ENCODE assay signal across 25 mouse cellular contexts in genomic region chr1:87164164-87164795, GRCm38 (mm10). TPM values are rescaled to one million over a fixed set of nuclear protein-coding genes. Genes with fewer than 3 reads are reported as not detected.
A peak's percentile ranks its signal among the peaks of the same experiment; 100 is the strongest.
DNase-seq lines count a peak whose midpoint lies in the region; ATAC-seq lines count a peak whose summit lies in the region.
"Had no signal": no experiment of that assay in that cellular context is flagged by ENCODE, and none has a peak within 500 bp of the region (broad histone marks: within the 10 kb centered on the region; RNA-seq: fewer than 3 reads in every experiment).

No protein-coding gene starts in this region.

- no peak overlapping the region for H3K4me3 ChIP-seq in kidney, embryonic 14.5 days (ENCODE audit: low read length)
- H3K4me3 ChIP-seq in forebrain, embryonic 12.5 days (replicated peaks): no peak overlapping the region
- H3K4me3 ChIP-seq in hindbrain, embryonic 12.5 days: no peak overlapping the region
- no peak overlapping the region for H3K4me3 ChIP-seq in midbrain, embryonic 15.5 days
- H3K4me3 ChIP-seq: gastrocnemius, adult 2 months; limb, embryonic 15.5 days had no signal

- no peaks in the 10 kb centered on the region for H3K9me3 ChIP-seq in kidney, embryonic 14.5 days (ENCODE audit: control insufficient read depth, low read length)
- H3K9me3 ChIP-seq in forebrain, embryonic 12.5 days: no peaks in the 10 kb centered on the region
- no peaks in the 10 kb centered on the region for H3K9me3 ChIP-seq in hindbrain, embryonic 12.5 days (replicated peaks)
- H3K9me3 ChIP-seq in midbrain, embryonic 15.5 days: no peaks in the 10 kb centered on the region
- H3K9me3 ChIP-seq: limb, embryonic 15.5 days had no signal

- no peak overlapping the region for H3K4me2 ChIP-seq in kidney, embryonic 14.5 days (replicated peaks; ENCODE audit: low read depth, low read length)
- H3K4me2 ChIP-seq in forebrain, embryonic 12.5 days: no peak overlapping the region
- no peak overlapping the region for H3K4me2 ChIP-seq in hindbrain, embryonic 12.5 days (replicated peaks)
- H3K4me2 ChIP-seq in midbrain, embryonic 15.5 days: no peak overlapping the region
- H3K4me2 ChIP-seq: limb, embryonic 15.5 days had no signal

- H3K4me1 ChIP-seq in kidney, embryonic 14.5 days (ENCODE audit: control insufficient read depth, insufficient read depth, low read length): no peaks in the 10 kb centered on the region; the same call in 1 of the 2 replicates
- H3K4me1 ChIP-seq in forebrain, embryonic 12.5 days: peaks cover 21% of the 10 kb centered on the region
- peaks cover 20% of the 10 kb centered on the region for H3K4me1 ChIP-seq in hindbrain, embryonic 12.5 days
- peaks cover 16% of the 10 kb centered on the region for H3K4me1 ChIP-seq in midbrain, embryonic 15.5 days
- H3K4me1 ChIP-seq: limb, embryonic 15.5 days had no signal

- peaks cover 30% of the 10 kb centered on the region for H3K27me3 ChIP-seq in kidney, embryonic 14.5 days (ENCODE audit: control insufficient read depth, insufficient read depth, low read length)
- peaks cover 41% of the 10 kb centered on the region; the same call in 1 of the 2 replicates for H3K27me3 ChIP-seq in forebrain, embryonic 12.5 days
- H3K27me3 ChIP-seq in hindbrain, embryonic 12.5 days: peaks cover 26% of the 10 kb centered on the region
- no peaks in the 10 kb centered on the region for H3K27me3 ChIP-seq in midbrain, embryonic 15.5 days (replicated peaks)

- WGBS in kidney, embryonic 14.5 days: 24% methylated on average over 11 of the region's 11 CpGs
- 38% methylated on average over 11 of the region's 11 CpGs for WGBS in forebrain, embryonic 12.5 days
- WGBS in hindbrain, embryonic 12.5 days: 35% methylated on average over 9 of the region's 11 CpGs
- 32% methylated on average over 11 of the region's 11 CpGs for WGBS in midbrain, embryonic 15.5 days

- H3K36me3 ChIP-seq in kidney, embryonic 14.5 days (ENCODE audit: control insufficient read depth, insufficient read depth, low read length): no peaks in the 10 kb centered on the region
- H3K36me3 ChIP-seq in forebrain, embryonic 12.5 days (replicated peaks): no peaks in the 10 kb centered on the region
- H3K36me3 ChIP-seq in hindbrain, embryonic 12.5 days: no peaks in the 10 kb centered on the region
- H3K36me3 ChIP-seq in midbrain, embryonic 15.5 days (replicated peaks): no peaks in the 10 kb centered on the region
- H3K36me3 ChIP-seq: limb, embryonic 15.5 days had no signal

- 0 out of 2 replicates have a peak, but pooled peaks have one; percentile 20 for ATAC-seq in kidney, embryonic 14.5 days (ENCODE audit: low FRiP score, low TSS enrichment)
- ATAC-seq in forebrain, embryonic 12.5 days (ENCODE audit: low FRiP score): peak; percentile 62; the same call in 1 of the 2 replicates
- peak; percentile 57 for ATAC-seq in hindbrain, embryonic 12.5 days (ENCODE audit: low FRiP score)
- peak; percentile 65 for ATAC-seq in midbrain, embryonic 15.5 days (replicated peaks)
- ATAC-seq: intestine, postnatal 0 days had no signal

- DNase-seq in kidney, postnatal 25 days: no peak
- no peak for DNase-seq in right cerebral cortex, postnatal 36 days (ENCODE audit: low spot score in 2 of 2)
- no peak for DNase-seq in layer of hippocampus, postnatal 14 days (ENCODE audit: low spot score in 2 of 2)
- no peak for DNase-seq in layer of hippocampus, adult 18-20 months (ENCODE audit: low spot score in 2 of 2)
- DNase-seq: adrenal gland, adult 8-10 months; cerebellum, adult 2 months; gastrocnemius, adult 2 months; heart, adult 11 months; heart, postnatal 4 days; kidney, postnatal 4 days; lung, postnatal 14 days had no signal

- no peak overlapping the region for H3K9ac ChIP-seq in kidney, embryonic 14.5 days (ENCODE audit: low read depth, low read length)
- no peak overlapping the region for H3K9ac ChIP-seq in forebrain, embryonic 12.5 days
- H3K9ac ChIP-seq in hindbrain, embryonic 12.5 days: no peak overlapping the region
- H3K9ac ChIP-seq in midbrain, embryonic 15.5 days: no peak overlapping the region
- H3K9ac ChIP-seq: limb, embryonic 15.5 days had no signal

- H3K27ac ChIP-seq in kidney, embryonic 14.5 days (ENCODE audit: low read depth, low read length): no peak overlapping the region
- peak overlapping the region; percentile 44 for H3K27ac ChIP-seq in forebrain, embryonic 12.5 days
- H3K27ac ChIP-seq in hindbrain, embryonic 12.5 days: peak overlapping the region; percentile 50
- H3K27ac ChIP-seq in midbrain, embryonic 15.5 days: no peak overlapping the region; the same call in 1 of the 2 replicates
- H3K27ac ChIP-seq: gastrocnemius, adult 2 months; limb, embryonic 15.5 days had no signal

RNA-seq across cellular contexts. Expression of gene Ecel1, which starts 8.0 kb away (rescaled TPM):
- 0.11 and 0.20 TPM in 2 replicates for polyA plus RNA-seq in kidney, embryonic 14.5 days (2014; fragmentation: Nextera tagmentation; extraction: Ambion mirVana)
- 18.3 and 23.2 TPM in 2 replicates for polyA plus RNA-seq in forebrain, embryonic 12.5 days (2016; fragmentation: Nextera tagmentation; extraction: Ambion mirVana)
- polyA plus RNA-seq in hindbrain, embryonic 12.5 days (2016; fragmentation: Nextera tagmentation; extraction: Ambion mirVana): 29.2 and 33.6 TPM in 2 replicates
- 22.3 and 23.3 TPM in 2 replicates for polyA plus RNA-seq in midbrain, embryonic 15.5 days (2015; fragmentation: Nextera tagmentation; extraction: Ambion mirVana)
- 1 to 10 TPM; 3.6 to 4.4 TPM for total RNA-seq in layer of hippocampus, postnatal 14 days (2021)
- 1 to 10 TPM; 1.9 to 3.2 TPM for total RNA-seq in layer of hippocampus, adult 18-20 months (2021)
- total RNA-seq: CH12.LX; gastrocnemius, adult 2 months; megakaryocyte-erythroid progenitor cell, adult 5-6 weeks; neutrophil, adult 5-6 weeks had no signal

RNA-seq across cellular contexts. Expression of gene Prss56, which starts 18.8 kb away (rescaled TPM):
- not detected in 2 replicates for polyA plus RNA-seq in kidney, embryonic 14.5 days (2014; fragmentation: Nextera tagmentation; extraction: Ambion mirVana)
- not detected in 2 replicates for polyA plus RNA-seq in forebrain, embryonic 12.5 days (2016; fragmentation: Nextera tagmentation; extraction: Ambion mirVana)
- polyA plus RNA-seq in hindbrain, embryonic 12.5 days (2016; fragmentation: Nextera tagmentation; extraction: Ambion mirVana): 3.6 and 9.3 TPM in 2 replicates
- 0.13 TPM in 1 of 2 replicates, not detected in the other for polyA plus RNA-seq in midbrain, embryonic 15.5 days (2015; fragmentation: Nextera tagmentation; extraction: Ambion mirVana)
- total RNA-seq in layer of hippocampus, postnatal 14 days (2021): under 1 TPM; 0.62 to 0.91 TPM
- total RNA-seq in layer of hippocampus, adult 18-20 months (2021): under 1 TPM in 1 of 2 experiments, not detected in 1; 0.15 TPM
- total RNA-seq: adrenal gland, adult 8-10 months; CH12.LX; gastrocnemius, adult 2 months; heart, postnatal 4 days; megakaryocyte-erythroid progenitor cell, adult 5-6 weeks; neutrophil, adult 5-6 weeks had no signal
- polyA plus RNA-seq: intestine, postnatal 0 days; liver, embryonic 16.5 days had no signal

RNA-seq across cellular contexts. Expression of gene Chrnd, which starts 26.1 kb away (rescaled TPM):
- 0.13 and 0.62 TPM in 2 replicates for polyA plus RNA-seq in kidney, embryonic 14.5 days (2014; fragmentation: Nextera tagmentation; extraction: Ambion mirVana)
- polyA plus RNA-seq in forebrain, embryonic 12.5 days (2016; fragmentation: Nextera tagmentation; extraction: Ambion mirVana): 0.10 TPM in 1 of 2 replicates, not detected in the other
- 0.14 and 0.64 TPM in 2 replicates for polyA plus RNA-seq in hindbrain, embryonic 12.5 days (2016; fragmentation: Nextera tagmentation; extraction: Ambion mirVana)
- not detected in 2 replicates for polyA plus RNA-seq in midbrain, embryonic 15.5 days (2015; fragmentation: Nextera tagmentation; extraction: Ambion mirVana)
- total RNA-seq in layer of hippocampus, postnatal 14 days (2021): not detected
- total RNA-seq in layer of hippocampus, adult 18-20 months (2021): not detected
- total RNA-seq: adrenal gland, adult 8-10 months; CH12.LX; heart, postnatal 4 days; layer of hippocampus, postnatal 25 days; left cerebral cortex, postnatal 25 days; megakaryocyte-erythroid progenitor cell, adult 5-6 weeks; neutrophil, adult 5-6 weeks had no signal
- polyA plus RNA-seq: cerebellum, adult 2 months; cortical plate, adult 2 months; heart, embryonic 14.5 days; intestine, postnatal 0 days had no signal

RNA-seq across cellular contexts. Expression of gene Akp3, which starts 39.5 kb away (rescaled TPM):
- not detected in 2 replicates for polyA plus RNA-seq in kidney, embryonic 14.5 days (2014; fragmentation: Nextera tagmentation; extraction: Ambion mirVana)
- not detected in 2 replicates for polyA plus RNA-seq in forebrain, embryonic 12.5 days (2016; fragmentation: Nextera tagmentation; extraction: Ambion mirVana)
- not detected in 2 replicates for polyA plus RNA-seq in hindbrain, embryonic 12.5 days (2016; fragmentation: Nextera tagmentation; extraction: Ambion mirVana)
- polyA plus RNA-seq in midbrain, embryonic 15.5 days (2015; fragmentation: Nextera tagmentation; extraction: Ambion mirVana): not detected in 2 replicates
- not detected for total RNA-seq in layer of hippocampus, postnatal 14 days (2021)
- total RNA-seq in layer of hippocampus, adult 18-20 months (2021): not detected
- total RNA-seq: adrenal gland, adult 8-10 months; CH12.LX; gastrocnemius, adult 2 months; heart, postnatal 4 days; layer of hippocampus, postnatal 25 days; left cerebral cortex, postnatal 25 days; megakaryocyte-erythroid progenitor cell, adult 5-6 weeks; neutrophil, adult 5-6 weeks had no signal
- polyA plus RNA-seq: cortical plate, adult 2 months; heart, embryonic 14.5 days; limb, embryonic 15.5 days; liver, embryonic 16.5 days had no signal

RNA-seq across cellular contexts. Expression of gene Chrng, which starts 40.2 kb away (rescaled TPM):
- 0.30 and 0.34 TPM in 2 replicates for polyA plus RNA-seq in kidney, embryonic 14.5 days (2014; fragmentation: Nextera tagmentation; extraction: Ambion mirVana)
- polyA plus RNA-seq in forebrain, embryonic 12.5 days (2016; fragmentation: Nextera tagmentation; extraction: Ambion mirVana): not detected in 2 replicates
- 0.90 and 3.0 TPM in 2 replicates for polyA plus RNA-seq in hindbrain, embryonic 12.5 days (2016; fragmentation: Nextera tagmentation; extraction: Ambion mirVana)
- polyA plus RNA-seq in midbrain, embryonic 15.5 days (2015; fragmentation: Nextera tagmentation; extraction: Ambion mirVana): not detected in 2 replicates
- total RNA-seq in layer of hippocampus, postnatal 14 days (2021): not detected
- not detected for total RNA-seq in layer of hippocampus, adult 18-20 months (2021)
- total RNA-seq: adrenal gland, adult 8-10 months; gastrocnemius, adult 2 months; layer of hippocampus, postnatal 25 days; left cerebral cortex, postnatal 25 days; megakaryocyte-erythroid progenitor cell, adult 5-6 weeks; neutrophil, adult 5-6 weeks had no signal
- polyA plus RNA-seq: cerebellum, adult 2 months; cortical plate, adult 2 months; intestine, postnatal 0 days had no signal

Comparison
In these comparisons a context has a peak if more than half of its experiments do, and no peak if none do; other contexts are left out.
1. H3K27ac ChIP-seq: peak in forebrain, embryonic 12.5 days (single experiment) and hindbrain, embryonic 12.5 days (single experiment); none in kidney, embryonic 14.5 days (single experiment) and midbrain, embryonic 15.5 days (single experiment).
2. RNA of gene Ecel1, which starts 8.0 kb away (polyA plus RNA-seq): 29.2 to 33.6 TPM in hindbrain, embryonic 12.5 days, 22.3 to 23.3 TPM in midbrain, embryonic 15.5 days and 18.3 to 23.2 TPM in forebrain, embryonic 12.5 days; 0.11 to 0.20 TPM in kidney, embryonic 14.5 days; every median in the first group is over 10 times any median in the second.
3. Peak in every context shown above with its lines, with median percentiles within 50 percentile points of each other: ATAC-seq.